Mouse (Mus musculus) heart, adult 11 months (tissue): Measurements from ENCODE around the gene Ap2b1.
A peak's percentile ranks its signal among the peaks of the same experiment; 100 is the strongest.

Source experiments
- DNase-seq: peaks from one replicate; pipeline ENCODE4 v3.0.0; 2022

The Ap2b1 gene

GRCm38 (mm10) chr11:83447612-83448011, 148.8 kb downstream of the Ap2b1 start:
- DNase-seq: no peak

DNA sequence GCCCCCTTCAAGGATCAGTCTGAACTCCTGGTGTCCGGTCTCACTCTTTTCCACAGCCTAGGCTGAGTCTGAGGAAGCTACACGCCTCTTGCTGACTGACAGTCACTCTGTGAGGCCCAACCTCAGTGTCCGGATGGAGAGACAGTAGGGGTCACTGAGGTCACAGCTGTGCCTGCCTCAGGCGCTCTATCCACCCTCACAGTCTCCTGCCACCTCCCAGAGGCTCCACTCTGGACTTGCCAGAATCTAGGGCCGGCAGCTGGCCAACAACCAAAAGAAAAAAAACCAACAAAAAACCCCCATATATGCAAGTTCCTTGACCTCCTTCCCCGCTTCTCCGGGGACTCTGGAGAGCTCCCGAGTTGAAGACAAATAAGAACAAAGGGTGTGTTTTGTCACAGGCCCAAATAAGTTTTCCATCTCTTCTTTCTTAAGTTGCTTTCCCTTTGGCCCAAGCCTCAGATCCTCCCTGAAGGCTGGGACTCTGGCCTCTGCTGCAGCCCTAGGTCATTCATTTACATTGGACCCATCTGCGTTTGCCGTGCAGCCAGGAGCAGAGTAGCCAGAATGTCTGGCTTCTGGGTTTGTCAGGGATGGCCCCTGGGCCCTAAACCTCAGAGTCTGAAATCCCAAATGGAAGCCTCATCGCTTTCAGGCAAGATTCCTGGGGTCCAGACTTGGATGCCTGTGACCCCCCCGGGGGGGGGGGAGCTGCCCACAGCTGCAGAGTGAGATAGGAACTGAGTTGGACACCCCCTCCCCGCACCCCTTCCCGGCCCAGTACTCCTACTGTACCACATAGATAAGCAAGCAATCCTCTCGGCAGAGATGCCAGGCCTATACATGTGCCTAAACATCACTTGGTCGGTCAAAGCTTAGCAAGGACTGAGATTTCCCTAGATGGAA, 149.4 kb downstream of the Ap2b1 start:
- peak; percentile 97 for DNase-seq

DNA sequence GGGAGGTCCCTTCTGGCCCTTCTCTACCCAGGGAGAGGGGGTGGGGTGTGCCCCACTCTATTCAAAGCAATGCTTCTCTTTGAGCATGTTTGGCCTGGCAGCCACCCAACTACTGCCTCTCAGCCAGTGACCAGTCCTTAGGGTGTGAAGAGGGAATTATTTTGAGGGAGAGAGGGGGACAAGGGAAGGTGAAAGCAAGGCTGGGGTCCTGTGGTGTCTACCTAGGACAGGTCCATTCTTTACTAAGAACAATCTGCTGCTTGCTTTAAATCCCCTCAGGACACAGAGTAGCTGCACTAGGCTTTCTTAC, 150.1 kb downstream of the Ap2b1 start:
- peak; percentile 96 for DNase-seq

DNA sequence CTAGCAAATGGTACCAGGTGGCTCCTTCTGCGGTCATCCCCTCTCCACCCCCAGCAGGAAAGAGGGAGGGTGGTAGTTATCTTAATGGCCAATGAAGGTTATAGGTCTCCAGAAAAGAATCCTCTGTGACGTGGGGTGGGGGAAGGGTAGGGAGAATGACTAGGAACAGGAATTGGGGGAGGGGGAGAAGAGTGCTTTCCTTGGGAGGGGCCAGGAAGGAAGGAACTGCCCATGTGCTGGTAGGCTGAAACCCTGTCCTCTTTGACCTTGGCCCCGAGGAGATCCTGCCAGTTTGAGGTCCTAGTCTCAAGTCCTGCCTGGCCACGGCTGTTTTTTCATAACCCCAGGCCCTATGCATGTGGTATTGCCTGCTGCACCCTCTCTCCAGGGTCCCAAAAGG, 150.5 kb downstream of the Ap2b1 start:
- DNase-seq: peak; percentile 86

DNA sequence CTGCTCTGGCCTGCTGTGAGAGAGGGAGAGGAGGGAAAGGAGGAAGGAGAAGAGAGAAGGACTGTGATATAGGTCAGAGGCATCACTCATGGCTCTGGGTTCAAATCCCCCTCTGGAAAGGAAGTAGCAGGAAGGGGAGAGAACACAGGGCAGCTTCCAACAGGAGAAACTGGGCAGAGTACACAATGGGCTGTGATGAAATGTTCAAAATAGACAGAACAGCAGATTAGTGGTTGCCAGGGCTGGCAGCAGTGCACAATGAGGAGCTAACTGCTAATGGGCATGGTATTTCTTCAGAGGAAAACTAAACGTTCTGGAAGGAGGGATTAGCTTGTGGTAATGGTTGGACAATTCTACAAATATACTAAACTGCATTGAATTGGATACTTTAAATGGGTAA, 151.7 kb downstream of the Ap2b1 start:
- DNase-seq: peak; percentile 82

- peak; percentile 82 for DNase-seq
Measured at GRCm38 (mm10) chr11:83451281-83451680, 152.5 kb downstream of the Ap2b1 start.

GRCm38 (mm10) chr11:83454548-83454947, 155.7 kb downstream of the Ap2b1 start:
- peak; percentile 97 for DNase-seq
